Mouse (Mus musculus) embryo, embryonic 11.5 days (tissue): ENCODE results near the gene Il6ra.
"Not testable (repeated sequence)": the region's sequence is repeated elsewhere in the genome, so short reads cannot be mapped to it uniquely, and the experiment has no call there.

Experiments
- DNase-seq: peaks from one replicate; pipeline ENCODE4 v3.0.0-alpha.2; 2012; ENCODE audit warnings: low read depth, low spot score

Il6ra gene

GRCm38 (mm10) chr3:89875781-89876180 lies 37.2 kb downstream of the Il6ra start:
- no peak for DNase-seq

DNA sequence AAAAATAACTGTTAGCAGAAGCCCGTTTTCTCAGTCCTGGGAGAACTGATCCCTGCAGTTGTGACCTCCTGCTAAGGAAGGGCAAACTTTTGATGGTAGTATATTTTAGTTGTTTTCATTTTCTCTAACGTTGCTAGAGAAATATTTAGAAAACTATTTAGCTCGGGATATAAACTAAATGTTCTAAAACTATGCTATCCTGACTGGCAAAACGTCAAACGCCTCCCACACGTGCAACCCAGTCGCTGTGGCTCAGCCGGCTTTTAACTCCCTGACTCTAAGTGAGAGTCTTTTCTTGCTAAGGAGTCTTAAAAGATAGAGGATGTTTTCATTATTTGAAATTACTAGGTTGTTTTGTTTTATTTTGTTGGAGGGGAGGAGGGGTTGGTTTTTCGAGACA lies 38.0 kb downstream of the Il6ra start:
- no peak for DNase-seq

- no peak for DNase-seq
These were observed 38.9 kb downstream of the Il6ra start for GRCm38 (mm10) chr3:89874076-89874475.

- DNase-seq, result no peak
These were observed 40.3 kb downstream of the Il6ra start for GRCm38 (mm10) chr3:89872684-89873083.

GRCm38 (mm10) chr3:89872209-89872608 lies 40.8 kb downstream of the Il6ra start:
- DNase-seq, result no peak

- no peak for DNase-seq
These were observed 41.6 kb downstream of the Il6ra start for GRCm38 (mm10) chr3:89871339-89871914.

DNA sequence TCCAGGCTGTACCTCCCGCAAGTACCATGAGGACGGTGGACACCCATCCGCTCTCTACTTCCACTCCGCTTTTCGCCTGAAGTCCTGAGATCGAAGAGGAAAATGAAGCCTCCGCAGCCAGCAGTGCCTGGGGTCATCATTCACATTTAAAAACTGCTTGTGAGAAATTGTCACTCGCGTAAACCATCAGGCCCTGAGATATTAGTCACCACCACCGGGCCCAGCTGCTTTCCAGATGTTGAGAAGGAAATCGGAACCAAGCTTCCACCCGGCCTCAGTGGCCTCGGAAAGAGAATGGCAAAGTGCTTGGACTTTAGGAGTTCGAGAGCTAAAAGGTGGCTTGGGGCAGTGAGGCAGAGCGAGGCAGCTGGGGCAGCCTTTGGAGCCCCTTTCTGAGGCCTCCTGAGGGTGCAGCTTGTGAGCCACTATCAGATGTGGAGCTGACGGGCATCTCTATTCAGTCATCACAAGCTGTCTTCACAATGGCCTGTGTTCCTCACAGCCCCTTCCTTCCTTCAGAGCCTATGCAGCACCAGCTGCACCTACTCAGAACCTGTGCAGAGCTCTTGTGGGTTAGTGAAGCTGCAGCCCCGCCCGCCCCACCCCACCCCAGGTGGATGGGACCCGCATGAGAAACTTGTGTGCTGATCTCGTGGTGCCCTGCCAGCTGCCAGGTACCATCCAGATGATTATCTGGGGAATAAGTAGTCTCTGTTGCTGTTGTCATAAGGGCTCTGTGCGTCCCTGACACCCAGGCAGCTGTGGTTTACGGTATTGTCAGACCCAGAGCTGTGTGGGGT lies 42.3 kb downstream of the Il6ra start:
- no peak for DNase-seq

DNA sequence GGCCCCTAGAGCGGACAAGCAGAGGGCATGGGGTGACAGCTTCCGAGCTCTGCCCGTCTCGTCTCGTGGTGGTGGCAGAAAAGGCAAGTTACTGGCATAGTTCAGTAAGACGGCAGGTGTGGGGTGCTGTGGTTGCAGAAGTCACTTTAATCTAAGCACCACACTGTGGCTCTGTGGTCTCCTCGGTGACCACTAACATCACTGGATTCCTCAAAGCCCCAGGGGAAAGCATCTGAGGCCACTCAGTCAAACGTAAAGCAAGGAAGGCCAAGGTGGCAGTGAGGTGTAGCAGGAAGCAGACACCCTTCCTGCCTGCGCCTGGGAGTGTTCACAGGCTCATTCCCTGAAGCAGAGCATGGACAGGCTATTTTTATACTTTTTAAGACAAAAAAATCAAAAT lies 43.4 kb downstream of the Il6ra start:
- DNase-seq, result no peak

- DNase-seq, result no peak
These were observed 44.0 kb downstream of the Il6ra start for GRCm38 (mm10) chr3:89868956-89869355.

GRCm38 (mm10) chr3:89868357-89868756 lies 44.6 kb downstream of the Il6ra start:
- DNase-seq, result no peak

GRCm38 (mm10) chr3:89867651-89868050 lies 45.3 kb downstream of the Il6ra start:
- DNase-seq, result no peak

DNA sequence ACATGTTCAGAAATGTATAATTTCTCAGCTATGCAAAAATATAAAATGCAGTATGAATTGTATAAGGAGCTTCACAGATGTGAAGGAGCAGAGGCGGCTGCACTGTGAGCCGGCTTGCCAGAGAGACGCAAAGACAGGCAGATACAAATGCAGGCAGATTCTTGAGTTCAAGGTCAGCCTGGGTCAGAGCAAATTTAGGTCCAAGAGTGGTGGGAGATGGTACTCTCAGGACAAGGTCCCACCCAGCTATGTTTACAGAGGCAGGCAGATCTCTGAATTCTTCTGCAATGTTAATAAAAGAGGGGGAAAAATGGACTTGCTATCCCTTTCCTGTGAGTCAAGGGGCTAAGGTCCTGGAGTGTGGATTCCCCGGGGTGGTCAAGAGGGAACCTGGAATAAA lies 47.2 kb downstream of the Il6ra start:
- no peak for DNase-seq

DNA sequence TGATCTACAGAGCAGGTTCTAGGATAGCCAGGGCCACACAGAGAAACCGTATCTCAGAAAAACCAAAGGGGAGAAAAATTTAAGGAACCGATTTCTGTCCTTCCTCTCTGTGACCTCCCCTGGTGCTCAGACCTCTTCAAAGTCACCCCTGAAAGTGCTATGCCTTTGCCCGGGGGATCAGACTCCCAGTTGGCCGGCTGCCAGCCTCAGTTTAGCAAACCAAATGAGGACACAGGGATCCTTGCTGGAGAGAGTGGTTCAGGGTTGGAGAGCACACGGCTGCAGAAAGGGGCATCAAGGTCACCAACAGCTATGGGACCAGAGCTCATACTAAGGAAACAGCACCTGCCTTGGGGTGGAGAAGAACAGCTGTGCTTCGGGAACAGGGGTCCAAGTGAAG lies 48.0 kb downstream of the Il6ra start:
- DNase-seq, result no peak

GRCm38 (mm10) chr3:89863716-89864509 lies 49.1 kb downstream of the Il6ra start:
- DNase-seq, result no peak

DNA sequence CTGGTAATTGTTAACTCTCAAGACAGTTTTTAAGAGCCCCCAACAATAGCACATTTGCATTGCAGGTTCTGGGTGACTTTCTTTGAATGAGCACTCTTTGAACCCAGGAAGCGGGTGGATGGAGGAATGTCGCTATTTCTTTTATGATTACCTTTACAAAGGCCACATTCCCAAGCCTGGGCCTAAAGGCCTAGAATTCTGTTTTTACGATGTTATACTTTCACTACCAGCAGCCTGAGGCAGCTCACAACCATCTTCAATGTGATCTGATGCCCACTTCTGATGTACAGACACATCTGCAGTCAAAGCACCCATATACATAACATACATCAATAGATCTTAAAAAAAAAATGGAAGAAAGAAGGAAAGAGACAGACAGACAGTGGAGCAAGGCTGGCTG lies 49.7 kb downstream of the Il6ra start:
- DNase-seq, result not testable (repeated sequence)

GRCm38 (mm10) chr3:89862182-89862761 lies 50.7 kb downstream of the Il6ra start:
- no peak for DNase-seq

DNA sequence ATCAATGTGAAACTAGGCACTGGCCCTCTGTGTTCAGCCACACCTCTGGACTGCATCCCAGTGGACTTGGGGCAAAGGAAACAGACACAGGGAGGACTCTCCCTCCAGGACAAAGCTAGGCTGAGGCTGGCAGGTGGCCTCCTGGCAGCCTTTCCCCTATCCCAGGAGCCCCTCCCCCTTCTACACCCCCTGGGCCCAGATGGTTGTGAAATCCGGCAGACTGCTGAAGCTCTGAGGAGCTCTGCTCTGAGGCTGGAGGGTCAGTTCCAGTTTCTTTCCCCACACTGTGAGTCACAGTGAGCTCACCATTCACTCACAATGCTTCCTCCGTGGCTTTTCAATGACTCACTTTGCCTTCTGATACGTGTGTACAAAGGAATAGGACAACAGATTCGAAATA lies 51.9 kb downstream of the Il6ra start:
- DNase-seq, result no peak

DNA sequence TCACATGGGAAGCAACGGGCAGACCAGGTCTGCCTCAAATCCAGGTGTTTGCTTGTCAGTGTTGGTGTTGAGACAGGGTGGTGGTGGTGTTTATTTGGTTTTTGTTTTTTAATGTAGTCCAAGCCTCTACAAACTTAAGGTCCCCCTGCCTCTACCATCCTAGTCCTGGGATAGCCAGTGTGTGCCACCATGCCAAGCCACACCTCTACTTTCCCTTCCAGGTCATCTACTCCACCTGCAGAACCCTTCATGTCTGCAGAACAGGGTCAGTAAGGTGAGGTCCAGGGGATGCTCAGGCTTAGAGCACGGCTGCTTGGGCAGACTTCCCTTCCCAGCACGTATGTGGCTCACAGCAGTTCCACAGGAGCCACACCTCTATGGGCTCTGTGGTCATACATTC lies 52.7 kb downstream of the Il6ra start:
- no peak for DNase-seq

DNA sequence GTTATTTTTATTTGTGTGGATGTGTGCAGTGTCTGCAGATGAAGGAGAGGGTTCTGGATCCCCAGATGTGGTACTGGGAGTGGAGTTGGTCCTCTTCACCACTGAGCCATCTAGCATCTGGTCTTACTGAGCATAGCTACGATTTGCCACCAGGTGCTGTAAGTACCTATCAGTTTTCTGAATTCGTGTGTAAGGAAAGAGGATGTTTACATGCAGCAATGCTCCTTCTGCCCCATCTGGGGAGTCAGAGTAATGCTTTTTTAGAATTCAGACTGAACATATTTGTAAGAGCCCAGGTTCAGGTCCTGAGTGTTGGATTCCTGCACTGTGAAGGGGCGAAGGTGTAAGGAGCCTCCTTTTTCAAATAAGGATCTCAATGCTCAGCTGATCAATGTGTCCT lies 53.1 kb downstream of the Il6ra start:
- DNase-seq, result no peak

DNA sequence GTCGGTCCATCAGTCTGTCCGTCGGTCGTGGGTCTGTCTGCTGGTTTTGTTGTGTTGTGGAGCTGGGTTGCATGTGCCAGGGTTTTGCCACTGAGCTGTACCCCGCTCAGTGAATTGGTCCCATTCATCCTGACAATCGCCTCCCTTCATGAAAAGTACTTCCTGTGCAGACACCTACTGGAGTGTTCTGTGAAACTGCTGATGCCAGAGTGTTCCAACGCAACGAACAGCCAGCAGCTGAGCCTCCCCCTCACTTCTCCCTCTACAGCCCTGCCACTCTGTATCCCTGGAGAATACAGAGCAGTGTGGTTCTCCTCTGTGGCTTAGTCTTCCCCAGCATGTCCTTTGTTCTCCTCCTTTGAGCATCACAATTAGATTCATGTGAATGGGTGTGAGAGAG lies 54.1 kb downstream of the Il6ra start:
- DNase-seq, result no peak

DNA sequence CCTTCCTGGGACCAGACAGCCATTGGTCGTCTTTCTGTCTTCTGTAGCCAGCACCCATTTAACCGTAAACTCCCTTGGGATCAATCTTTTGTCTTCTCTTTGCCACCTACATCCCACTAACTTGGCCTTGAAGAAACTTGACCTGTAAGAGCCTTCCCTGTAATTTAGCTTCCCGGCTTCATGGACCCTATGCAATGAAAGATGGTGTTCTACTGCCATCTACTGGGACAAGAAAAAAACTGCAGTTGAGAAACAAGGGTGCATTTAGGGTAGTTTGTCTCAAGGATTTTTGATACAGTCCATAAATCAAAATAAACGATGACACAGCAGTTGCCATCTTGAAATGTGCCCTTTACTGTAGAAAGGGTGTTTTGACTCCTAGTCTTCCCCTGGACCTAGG lies 54.9 kb downstream of the Il6ra start:
- peak; percentile 65 for DNase-seq

DNA sequence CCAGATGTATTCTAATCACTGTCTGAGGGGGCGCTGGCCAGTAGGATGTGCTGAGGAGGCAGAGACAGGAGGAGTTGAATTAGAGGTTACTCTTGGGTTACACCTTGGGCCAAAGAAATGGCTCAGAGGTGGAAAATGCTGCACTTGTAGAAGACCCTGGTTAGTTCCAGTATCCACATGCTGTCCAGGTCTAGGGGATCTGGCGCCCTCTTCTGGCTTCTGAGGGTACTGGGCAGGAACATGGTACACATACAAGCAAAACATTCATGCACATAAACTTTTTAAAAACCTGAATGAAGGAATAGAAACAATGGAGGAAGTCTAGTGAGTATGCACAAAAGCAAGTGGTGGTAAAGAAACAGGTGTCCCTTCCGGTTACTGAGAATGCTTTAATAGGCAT lies 55.6 kb downstream of the Il6ra start:
- no peak for DNase-seq
